Mouse (Mus musculus) layer of hippocampus, postnatal 14 days (tissue): ENCODE results near the gene Dapk1. TPM values are rescaled to one million over a fixed set of nuclear protein-coding genes. Genes with fewer than 3 reads are reported as not detected.

Source experiments
- DNase-seq, 2 experiments: peaks; one replicate each; pipeline ENCODE4 v3.0.0; 2021 to 2022; ENCODE audit warnings: low spot score in 2 of 2, mixed read lengths in 1 of 2
- total RNA-seq, 2 experiments: library from RNA; stranded (reverse); gene quantifications; 2 replicates each; pipeline ENCODE4 v1.2.3; 2021

Gene Dapk1
- total RNA-seq, 2 experiments from 2014 or later = 87.4 to 91.0 TPM

GRCm38 (mm10) chr13:60662493-60663177 lies 60.9 kb downstream of the Dapk1 start:
- DNase-seq = no peak

GRCm38 (mm10) chr13:60664058-60664457 lies 62.3 kb downstream of the Dapk1 start:
- no peak for DNase-seq

GRCm38 (mm10) chr13:60664816-60665215 lies 63.1 kb downstream of the Dapk1 start:
- no peak for DNase-seq

- DNase-seq = no peak
Measured at GRCm38 (mm10) chr13:60665402-60665801, 63.7 kb downstream of the Dapk1 start.

- no peak for DNase-seq
Measured at GRCm38 (mm10) chr13:60668036-60668435, 66.3 kb downstream of the Dapk1 start.

GRCm38 (mm10) chr13:60670605-60671004 lies 68.9 kb downstream of the Dapk1 start:
- no peak for DNase-seq

GRCm38 (mm10) chr13:60671235-60671634 lies 69.5 kb downstream of the Dapk1 start:
- no peak for DNase-seq

- no peak for DNase-seq
Measured at GRCm38 (mm10) chr13:60672287-60672686, 70.5 kb downstream of the Dapk1 start.

GRCm38 (mm10) chr13:60672882-60673675 lies 71.3 kb downstream of the Dapk1 start:
- no peak for DNase-seq

GRCm38 (mm10) chr13:60674301-60674700 lies 72.6 kb downstream of the Dapk1 start:
- DNase-seq = no peak

- no peak for DNase-seq
Measured at GRCm38 (mm10) chr13:60674911-60675310, 73.2 kb downstream of the Dapk1 start.

GRCm38 (mm10) chr13:60675416-60675815 lies 73.7 kb downstream of the Dapk1 start:
- no peak for DNase-seq

GRCm38 (mm10) chr13:60678912-60679311 lies 77.2 kb downstream of the Dapk1 start:
- no peak for DNase-seq

GRCm38 (mm10) chr13:60682714-60683695 lies 81.3 kb downstream of the Dapk1 start:
- DNase-seq = no peak

- DNase-seq = no peak
Measured at GRCm38 (mm10) chr13:60684050-60684760, 82.5 kb downstream of the Dapk1 start.

GRCm38 (mm10) chr13:60684806-60685205 lies 83.1 kb downstream of the Dapk1 start:
- DNase-seq = peak in 1 of 2 experiments; percentile 54

- peak in 1 of 2 experiments; percentile 65 for DNase-seq
Measured at GRCm38 (mm10) chr13:60685216-60685615, 83.5 kb downstream of the Dapk1 start.

- DNase-seq = no peak
Measured at GRCm38 (mm10) chr13:60686024-60686663, 84.4 kb downstream of the Dapk1 start.

- peak; percentile 55 to 69 for DNase-seq
Measured at GRCm38 (mm10) chr13:60686967-60687366, 85.2 kb downstream of the Dapk1 start.

- DNase-seq = no peak
Measured at GRCm38 (mm10) chr13:60687462-60687861, 85.7 kb downstream of the Dapk1 start.
